Mouse (Mus musculus) spleen, embryonic (tissue): ENCODE results near the gene Parp16.

Source experiments
- CTCF ChIA-PET: fragments of 350-600 bp; sonication (Branson Sonifier 250); formaldehyde crosslinking; loops from one replicate; lab custom pipeline; 2022; lab: Charles Lee

Gene Parp16

GRCm38 (mm10) chr9:65178336-65179213 lies 16.6 kb upstream of the Parp16 start:
- CTCF ChIA-PET = interaction anchor here (0.5 kb wide), 1 partner anchor 214 kb away, joined by 4 read pairs; no protein-coding TSS in a partner anchor

DNA sequence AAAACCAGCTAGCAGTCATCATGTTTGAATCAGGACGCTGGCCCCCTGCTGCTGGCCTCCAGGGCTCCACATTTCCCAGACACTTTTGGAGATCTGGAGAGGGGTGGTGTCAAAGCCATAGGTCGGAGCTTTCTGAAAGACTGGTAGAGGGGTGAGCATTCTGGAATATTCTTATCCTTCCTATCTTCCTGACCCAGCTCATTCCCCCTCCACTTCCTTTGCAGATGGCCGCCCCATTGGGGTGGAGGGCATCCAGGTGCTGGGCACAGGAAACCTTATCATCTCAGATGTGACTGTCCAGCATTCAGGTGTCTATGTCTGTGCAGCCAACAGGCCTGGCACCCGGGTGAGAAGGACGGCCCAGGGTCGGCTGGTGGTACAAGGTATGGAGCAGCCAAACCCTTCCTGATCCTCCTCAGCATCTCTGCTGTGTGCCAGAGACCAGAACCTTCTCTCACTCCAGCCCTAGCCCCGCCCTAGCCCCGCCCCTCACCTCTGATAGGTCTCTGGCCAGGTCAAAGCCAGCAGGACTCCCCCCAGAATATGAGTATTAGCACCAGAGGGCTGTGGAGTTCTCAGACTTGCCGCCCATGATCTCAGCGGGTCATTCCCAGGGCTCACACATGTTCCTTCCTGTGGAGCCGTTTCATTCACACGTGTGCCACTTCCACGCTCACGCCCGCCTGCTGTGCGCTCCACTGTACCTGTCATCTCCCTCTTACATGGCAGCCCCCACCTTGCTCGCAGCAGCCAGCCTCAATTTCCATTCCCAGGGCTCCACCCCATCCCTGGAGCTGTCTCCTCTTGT lies 15.1 kb upstream of the Parp16 start:
- CTCF ChIA-PET = interaction anchor here (0.6 kb wide), 1 partner anchor 619 kb away, joined by 14 read pairs; no protein-coding TSS in a partner anchor

DNA sequence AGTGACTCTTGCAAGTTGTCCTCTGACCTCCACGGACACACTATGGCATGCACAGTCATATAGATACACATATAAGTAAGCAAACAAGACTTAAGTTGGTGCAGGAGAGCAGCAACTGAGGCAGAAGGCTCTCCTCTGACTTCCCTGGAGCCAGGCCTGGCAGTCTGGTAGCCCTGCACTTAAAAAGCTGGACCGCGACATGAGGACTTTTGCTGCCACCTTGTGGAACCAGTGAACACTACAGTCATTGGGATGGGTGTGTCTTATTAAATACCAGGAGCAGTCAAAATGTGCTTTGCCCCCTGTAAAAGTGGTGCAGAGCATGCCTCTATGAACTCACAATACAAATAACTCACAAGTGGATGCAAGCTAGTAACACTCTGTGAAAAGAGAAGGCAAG lies 6.6 kb upstream of the Parp16 start:
- CTCF ChIA-PET = no interaction called here

GRCm38 (mm10) chr9:65190306-65190705 lies 4.8 kb upstream of the Parp16 start:
- CTCF ChIA-PET = no interaction called here

DNA sequence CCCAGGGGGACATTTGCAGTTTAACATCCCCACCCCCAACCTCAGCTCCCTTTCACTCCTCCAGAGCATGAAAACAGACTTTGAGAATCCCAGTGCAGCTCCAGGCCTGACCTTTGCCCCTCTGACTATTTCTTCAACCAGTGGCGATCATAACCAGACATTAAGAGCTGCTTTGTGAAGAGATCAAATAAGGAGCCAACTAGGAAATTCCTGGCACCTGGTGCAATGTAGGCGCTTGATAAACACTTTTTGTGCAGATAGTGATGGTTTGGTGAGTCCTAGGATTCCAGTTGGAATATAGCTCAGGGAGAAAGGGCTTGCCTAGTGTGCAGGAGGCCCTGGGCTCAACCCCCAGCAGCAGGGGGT lies 3.8 kb upstream of the Parp16 start:
- CTCF ChIA-PET = interaction anchor here (0.7 kb wide), 1 partner anchor 69 kb away, joined by 5 read pairs; no protein-coding TSS in a partner anchor

DNA sequence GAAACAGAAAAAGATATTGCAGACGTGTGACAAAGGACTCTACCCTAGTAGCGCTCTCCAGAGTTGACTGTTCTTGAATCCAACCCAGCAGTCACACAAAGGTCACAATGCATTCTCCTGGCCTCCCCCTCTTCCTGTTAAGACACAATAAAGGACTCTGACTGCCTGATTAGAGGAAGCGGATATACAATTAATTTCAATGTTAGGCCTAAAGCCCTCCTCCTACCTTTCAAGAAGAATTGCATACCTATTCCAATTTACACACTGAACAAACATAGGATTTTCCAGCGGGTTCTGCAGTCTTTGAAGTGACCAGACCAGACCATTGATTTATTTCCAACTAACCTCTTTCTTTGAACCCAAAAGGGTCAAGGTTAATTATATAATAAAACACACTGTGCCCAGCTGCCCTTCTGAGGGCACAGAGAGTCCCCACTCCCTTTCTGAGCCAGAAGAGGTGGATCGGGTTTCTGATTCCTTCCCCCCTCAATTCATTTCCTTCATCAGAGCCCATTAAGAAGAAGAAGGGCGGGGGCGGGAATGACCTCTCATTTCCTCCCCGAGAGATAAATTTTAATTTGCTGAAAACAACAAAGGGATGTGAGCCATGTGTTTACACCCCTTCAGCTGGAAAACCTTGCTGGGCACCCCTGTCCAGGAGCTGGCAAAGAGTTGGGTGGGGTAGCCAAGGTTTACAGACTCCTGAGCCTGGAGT lies 3.2 kb upstream of the Parp16 start:
- CTCF ChIA-PET = no interaction called here

DNA sequence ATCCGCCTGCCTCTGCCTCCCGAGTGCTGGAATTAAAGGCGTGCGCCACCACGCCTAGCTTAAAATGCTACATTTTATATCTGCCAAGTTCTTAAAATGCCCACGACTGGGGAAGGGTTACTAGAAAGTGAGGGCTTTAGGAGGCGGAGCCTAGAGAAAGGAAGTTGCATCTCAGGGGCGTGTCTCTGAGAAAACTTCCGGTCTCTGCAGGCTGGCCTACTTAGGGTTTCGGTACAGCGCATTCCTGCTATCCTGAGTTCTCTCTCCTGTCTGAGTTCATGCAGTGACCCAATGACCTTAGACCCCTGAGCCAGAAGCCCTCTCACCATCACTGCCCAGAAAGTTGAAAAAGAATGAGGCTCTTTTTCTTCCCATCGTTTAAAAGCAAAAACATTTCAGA lies 1.9 kb upstream of the Parp16 start:
- CTCF ChIA-PET = no interaction called here

DNA sequence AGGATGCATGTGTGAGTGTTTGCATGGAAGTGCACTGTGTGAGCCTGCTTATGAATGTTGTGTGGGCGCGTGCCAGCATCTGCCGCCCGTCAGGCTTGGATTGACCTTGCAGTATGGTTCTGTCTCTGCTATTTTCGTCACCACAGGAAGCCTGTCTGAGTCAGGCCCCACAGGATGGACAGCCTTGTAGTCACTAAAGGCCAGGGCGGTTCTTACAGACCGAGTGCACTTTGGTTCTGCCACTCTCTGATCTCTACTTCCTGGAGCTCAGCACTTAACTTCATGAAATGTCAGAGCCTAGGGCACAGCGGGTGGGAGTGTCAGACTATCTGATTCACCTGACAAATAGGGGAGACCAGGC lies 448 bp downstream of the Parp16 start:
- CTCF ChIA-PET = interaction anchor here (0.9 to 1.0 kb wide), 2 partner anchors 19 to 103 kb away, joined by 3 read pairs; no protein-coding TSS in a partner anchor

DNA sequence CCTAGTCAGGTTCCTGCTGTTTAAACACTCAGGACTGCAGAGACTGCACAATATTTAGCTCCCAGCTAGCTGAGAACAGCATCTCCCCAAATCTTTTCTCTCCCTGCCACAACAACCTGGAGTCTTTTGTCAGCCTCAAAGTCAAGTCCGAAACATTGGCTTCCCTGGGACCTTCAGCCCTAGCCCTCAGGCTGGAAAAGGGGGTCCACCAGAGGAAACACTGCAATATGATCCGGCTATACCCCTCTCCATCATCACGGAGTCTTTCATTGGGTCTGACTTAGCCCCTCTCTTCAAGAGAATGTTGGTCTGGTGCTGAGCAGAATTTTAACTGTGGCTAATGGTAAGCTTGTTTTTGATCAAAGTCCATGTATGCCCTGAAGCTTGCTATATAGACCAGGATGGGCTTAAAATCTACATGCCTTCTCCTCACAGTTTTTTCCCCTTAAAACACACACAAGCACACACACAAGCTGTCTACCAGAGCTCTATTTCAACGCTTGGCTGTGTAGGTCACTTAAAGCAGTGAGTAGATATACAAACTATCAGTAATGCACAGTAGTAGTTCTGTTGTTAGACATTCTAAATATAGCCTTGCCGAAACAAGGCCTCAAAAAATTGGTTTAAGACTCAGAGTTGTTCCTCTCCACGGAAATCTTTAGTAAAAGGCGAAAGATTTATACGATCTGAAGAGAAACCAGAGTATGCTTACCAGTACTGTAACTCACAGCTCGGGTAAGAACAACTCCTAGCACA lies 1.0 kb downstream of the Parp16 start:
- CTCF ChIA-PET = interaction anchor here (0.9 to 1.0 kb wide), 3 partner anchors 12 to 103 kb away, joined by 3 read pairs; no protein-coding TSS in a partner anchor

DNA sequence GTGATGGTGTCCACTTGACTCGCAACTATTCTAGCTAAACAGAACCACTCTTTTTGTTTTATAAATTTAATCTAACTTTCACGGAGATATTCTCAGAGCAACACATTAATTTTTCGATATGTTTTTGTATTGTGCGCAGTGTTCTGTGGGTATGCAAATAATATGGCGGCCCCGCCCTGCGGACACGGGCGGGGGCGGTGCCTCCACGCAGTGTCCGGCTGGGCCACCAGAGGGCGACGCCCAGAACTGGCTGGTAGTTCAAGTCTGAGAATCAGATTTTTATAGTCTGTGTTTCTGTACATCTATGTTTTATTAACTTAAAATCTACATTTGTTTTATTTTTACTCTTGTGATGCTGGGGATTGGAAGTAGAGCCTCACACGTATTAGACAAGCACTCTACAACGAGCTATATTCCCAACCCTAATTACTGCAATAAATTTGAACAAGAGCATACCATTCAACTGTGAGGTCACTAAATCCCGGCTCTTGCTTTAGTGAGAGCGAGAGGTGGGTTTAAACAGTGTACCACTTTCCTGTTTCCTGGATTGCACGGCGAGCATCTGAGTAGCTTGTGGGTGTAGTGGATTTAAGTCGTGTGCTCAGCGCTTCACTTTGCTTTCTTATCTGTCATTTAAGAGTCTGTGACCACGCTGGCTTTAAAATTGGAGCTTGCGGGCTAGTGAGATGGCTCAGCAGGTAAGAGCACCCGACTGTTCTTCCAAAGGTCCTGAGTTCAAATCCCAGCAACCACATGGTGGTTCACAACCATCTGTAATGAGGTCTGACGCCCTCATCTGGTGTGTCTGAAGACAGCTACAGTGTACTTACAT lies 1.8 kb downstream of the Parp16 start:
- CTCF ChIA-PET = interaction anchor here (0.9 to 1.0 kb wide), 3 partner anchors 11 to 102 kb away, joined by 3 read pairs; no protein-coding TSS in a partner anchor

DNA sequence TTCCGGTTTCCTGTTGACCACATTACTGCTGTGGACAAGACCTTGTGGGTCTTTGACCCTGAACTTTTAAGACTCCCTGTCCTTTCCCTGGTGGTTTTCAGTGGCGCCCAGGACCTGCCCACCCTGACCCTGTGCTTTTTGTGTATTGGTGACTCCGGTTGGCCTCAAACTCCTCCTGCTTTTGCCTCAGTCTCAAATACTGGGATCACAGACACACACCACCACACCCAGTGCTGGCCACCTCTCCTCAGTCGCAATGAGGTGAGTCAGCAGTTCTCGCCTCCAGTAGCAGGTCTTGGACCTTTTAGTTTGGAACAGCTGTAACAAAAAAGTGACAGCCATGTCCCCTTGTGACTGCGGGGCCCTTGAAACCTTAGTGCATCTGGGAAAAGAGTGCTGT lies 2.7 kb downstream of the Parp16 start:
- CTCF ChIA-PET = no interaction called here

GRCm38 (mm10) chr9:65199723-65200122 lies 4.6 kb downstream of the Parp16 start:
- CTCF ChIA-PET = no interaction called here

DNA sequence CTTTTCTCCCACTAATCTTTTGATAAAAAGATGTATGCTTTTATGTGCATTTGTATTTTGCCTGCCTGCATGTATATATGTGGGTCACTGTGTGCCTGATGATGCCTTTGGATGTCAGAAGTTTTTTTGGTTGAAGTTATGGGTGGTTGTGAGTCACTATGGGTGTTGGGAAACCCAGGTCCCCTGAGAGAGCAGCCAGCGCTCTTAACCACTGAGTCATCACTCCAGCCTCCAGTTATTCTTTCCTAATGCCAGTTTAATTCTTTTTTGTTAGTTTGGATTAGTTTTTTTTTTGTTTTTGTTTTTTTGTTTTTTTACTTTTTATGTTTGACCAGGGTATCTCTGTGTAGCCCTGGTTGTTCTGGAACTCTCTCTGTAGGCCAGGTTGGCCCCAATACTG lies 5.5 kb downstream of the Parp16 start:
- CTCF ChIA-PET = no interaction called here

GRCm38 (mm10) chr9:65201021-65201380 lies 5.8 kb downstream of the Parp16 start:
- CTCF ChIA-PET = no interaction called here

- CTCF ChIA-PET = no interaction called here
Observed at GRCm38 (mm10) chr9:65201381-65202164, 6.4 kb downstream of the Parp16 start.

DNA sequence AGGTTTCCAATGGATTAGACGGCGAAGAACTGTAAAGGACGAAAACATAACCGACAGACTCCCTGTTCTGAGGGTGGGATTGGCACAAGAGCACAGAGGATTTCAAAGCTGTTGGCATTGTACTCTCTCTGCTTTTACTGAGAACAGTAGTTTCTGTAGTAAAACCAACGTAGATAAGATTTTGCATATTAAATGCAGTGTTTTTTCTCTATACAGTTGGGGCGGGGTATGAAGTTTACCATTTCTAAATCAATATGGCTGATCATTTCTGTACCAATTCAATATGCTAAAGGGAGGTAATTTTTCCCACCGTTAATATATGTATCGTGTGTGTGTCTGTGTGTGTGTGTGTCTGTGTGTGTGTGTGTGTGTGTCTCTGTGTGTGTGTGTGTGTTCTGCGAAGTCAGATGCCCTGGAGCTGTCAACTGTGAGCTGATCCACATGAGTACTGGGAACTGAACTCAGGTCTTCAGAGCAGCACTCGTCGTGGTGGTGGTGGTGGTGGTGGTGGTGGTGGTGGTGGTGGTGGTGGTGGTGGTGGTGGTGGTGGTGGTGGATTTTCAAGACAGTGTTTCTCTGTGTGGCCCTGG lies 7.1 kb downstream of the Parp16 start:
- CTCF ChIA-PET = no interaction called here

DNA sequence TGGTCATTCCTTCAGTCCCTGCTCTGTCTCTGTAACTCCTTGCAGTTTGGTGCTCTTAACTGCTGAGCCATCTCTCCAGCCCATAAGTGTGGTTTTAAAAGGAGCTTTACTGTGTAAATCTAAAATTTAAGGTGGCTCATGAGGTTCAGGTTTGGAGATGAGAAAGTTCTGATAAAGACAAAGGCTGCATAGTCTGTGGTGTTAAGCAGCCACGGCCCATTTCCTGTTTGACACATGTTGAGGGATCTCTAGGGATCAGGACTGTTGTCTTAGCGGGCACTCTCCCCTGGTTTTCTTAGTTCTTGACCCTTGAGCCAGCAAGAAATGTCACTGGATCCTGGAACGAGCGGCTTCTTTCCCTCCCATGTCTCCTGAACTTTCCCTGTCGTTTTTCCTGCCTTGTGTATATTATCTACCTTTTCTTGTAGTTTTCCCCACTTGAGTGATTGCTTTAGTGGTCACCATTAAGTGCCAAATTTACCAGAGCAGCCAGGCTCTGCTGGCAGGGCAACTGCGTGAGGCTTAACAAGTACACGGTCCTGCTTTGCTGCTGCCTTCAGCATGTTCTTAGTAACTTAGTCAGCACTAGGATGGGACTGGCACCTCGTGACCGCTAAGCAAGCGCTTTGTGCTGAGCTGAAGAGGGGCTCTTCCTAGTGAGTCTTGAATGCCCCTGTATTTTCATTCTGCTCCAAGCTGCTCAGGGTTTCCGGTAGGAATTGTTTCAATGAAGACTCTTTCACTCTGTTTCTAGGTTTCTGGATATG lies 10.1 kb downstream of the Parp16 start:
- CTCF ChIA-PET = no interaction called here
